Mouse (Mus musculus) brain, embryonic 14.5 days (tissue): ENCODE measurements around the gene Bbs1. TPM values are rescaled to one million over a fixed set of nuclear protein-coding genes. Genes with fewer than 3 reads are reported as not detected.

Experiments used
- DNase-seq: peaks from one replicate; pipeline ENCODE4 v3.0.0-alpha.2; 2011; ENCODE audit warnings: low read depth
- CTCF ChIP-seq: fragments of 200-500 bp; IDR thresholded peaks from 2 replicates; pipeline ENCODE4 v1.5.1; 2012; ENCODE audit warnings: inconsistent platforms, mild to moderate bottlenecking, moderate library complexity, borderline replicate concordance; ENCODE audit not compliant: insufficient read depth, insufficient read length; ENCODE audit errors: extremely low read depth
- POLR2A ChIP-seq: fragments of 200-500 bp; IDR thresholded peaks from 2 replicates; pipeline ENCODE4 v1.6.1; 2012; ENCODE audit warnings: mild to moderate bottlenecking, inconsistent platforms, borderline replicate concordance; ENCODE audit not compliant: poor library complexity, insufficient read depth, insufficient read length, severe bottlenecking; ENCODE audit errors: extremely low read depth
- polyA plus RNA-seq: library from polyadenylated mRNA; depleted of rRNA; stranded (reverse); fragments of >200 nt; gene quantifications from 2 replicates; pipeline ENCODE4 v1.2.3, GENCODE M21; 2012

Bbs1 gene
- polyA plus RNA-seq, 1 experiment: 27.6 TPM

DNA sequence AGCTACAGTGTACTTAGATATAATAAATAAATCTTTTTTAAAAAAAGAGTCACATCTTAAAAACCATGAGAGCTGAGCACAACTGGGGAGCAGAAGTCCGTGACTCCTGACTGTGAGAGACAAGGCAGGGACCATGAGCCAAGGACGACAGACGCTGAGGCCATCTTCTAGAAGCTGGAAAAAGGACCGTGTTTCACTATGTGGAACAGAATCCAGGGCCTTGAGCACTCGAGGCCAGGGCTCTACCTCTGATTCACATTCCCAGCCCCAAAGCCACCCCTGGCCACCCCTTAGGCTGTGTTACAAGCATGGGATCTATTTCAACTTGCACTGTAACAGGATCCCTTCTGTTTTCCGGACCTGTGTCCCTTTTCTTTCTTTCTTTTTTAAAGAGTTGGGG is 13.2 kb upstream of the Bbs1 start:
- DNase-seq: no peak
- no peak for TF ChIP-seq POLR2A
- TF ChIP-seq CTCF: no peak

DNA sequence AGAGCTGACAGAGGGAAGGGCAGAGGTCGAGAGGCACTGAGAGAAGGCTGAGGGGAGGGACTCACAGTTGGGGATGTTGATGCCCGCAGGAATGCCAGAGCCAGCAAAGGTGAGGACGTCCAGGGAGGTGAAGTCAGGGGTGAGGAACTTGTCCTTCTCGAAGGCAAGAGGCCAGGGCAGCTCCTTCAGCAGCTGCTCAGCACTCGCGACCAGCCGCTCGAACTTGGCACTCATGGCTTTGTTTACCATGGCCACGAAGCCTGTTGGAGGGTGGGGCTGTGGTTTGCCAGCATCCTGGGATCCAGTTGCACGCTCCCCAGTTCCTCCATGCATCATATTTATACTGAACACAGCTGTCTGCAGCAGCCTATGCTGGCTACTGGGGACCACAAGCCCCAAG is 10.4 kb upstream of the Bbs1 start:
- TF ChIP-seq POLR2A (no peak), CTCF (no peak)
- no peak for DNase-seq

DNA sequence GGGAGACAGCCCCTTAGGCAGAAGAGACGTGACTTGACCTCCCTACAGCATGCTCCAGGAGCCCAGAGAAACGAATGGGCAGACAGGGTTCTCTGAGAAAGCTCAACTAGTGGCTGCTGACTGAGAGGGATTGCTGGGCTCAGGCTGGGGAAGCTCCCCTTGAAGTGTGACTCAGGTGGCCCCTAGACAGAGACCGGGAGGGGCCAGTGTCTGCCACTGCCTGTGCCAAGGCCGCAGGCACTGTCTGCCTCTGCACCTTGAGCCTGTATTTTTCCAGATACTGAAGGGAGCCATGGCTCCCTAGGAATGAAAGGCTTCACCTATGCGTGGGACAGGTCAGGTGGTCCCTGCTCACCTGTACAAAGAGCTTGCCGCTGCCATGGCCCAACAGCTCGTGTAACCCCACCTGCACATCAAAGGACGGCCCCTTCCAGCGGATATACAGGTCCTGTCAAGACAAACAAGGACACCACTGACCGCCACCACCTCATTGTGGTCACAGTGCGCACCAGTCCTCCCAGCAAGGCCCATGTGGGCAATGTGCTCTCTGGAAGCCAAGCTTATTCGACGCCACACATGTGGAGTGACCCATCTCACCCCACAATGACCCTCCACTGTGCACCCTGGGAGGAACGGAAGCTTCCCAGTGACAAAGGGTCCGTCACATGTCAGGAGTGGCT is 9.6 kb upstream of the Bbs1 start:
- TF ChIP-seq CTCF (no peak), POLR2A (no peak)
- DNase-seq: no peak

GRCm38 (mm10) chr19:4909376-4909775 is 2.9 kb upstream of the Bbs1 start:
- DNase-seq: no peak
- TF ChIP-seq POLR2A (no peak), CTCF (no peak)

- no peak for TF ChIP-seq POLR2A
- peak; percentile 59; the same call in 1 of the 2 replicates for TF ChIP-seq CTCF
- DNase-seq: peak; percentile 37
These were observed 1.7 kb upstream of the Bbs1 start for GRCm38 (mm10) chr19:4908107-4908506.

- TF ChIP-seq POLR2A (no peak), CTCF (no peak)
These were observed 6.5 kb downstream of the Bbs1 start for GRCm38 (mm10) chr19:4899888-4900287.

GRCm38 (mm10) chr19:4898972-4899371 is 7.5 kb downstream of the Bbs1 start:
- TF ChIP-seq POLR2A (no peak), CTCF (no peak)
- no peak for DNase-seq

More at GRCm38 (mm10) chr19:4899888-4900287, 6.5 kb downstream of the Bbs1 start:
- no peak for DNase-seq

DNA sequence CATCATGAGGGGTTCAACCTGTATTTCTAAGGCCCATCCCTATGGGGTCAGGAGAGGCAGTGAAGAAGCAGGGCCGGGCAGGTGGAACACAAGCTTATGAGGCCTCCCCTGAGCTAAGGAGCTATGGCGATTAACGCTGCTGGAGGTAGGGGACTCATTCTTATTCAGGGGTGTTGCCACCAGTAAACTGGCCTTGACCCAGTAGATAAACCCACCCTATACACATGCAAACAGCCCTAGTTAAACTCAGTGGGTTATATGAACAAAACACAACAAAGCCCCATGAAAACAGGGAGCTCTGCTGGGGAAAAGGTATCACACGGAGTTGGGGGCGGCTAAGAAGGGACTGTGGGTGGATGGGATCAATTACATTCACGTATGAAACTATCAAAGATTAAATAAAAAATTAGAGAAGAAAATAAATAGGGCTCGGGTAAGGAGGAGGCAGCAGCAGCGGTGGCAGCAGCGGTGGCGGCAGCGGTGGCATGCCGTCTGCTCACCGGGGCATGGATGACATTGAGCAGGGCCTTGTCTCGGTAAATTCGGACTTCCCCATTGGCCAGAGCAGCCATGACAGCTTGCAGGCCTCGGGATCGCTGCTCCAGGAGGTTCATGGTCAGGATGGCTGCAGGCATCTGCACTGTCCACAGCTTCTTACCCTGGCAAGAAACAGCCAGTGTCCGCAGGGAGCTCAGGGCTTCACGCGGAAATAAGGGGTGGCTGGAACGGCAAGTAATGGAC is 9.5 kb downstream of the Bbs1 start:
- TF ChIP-seq POLR2A (no peak), CTCF (no peak)
- DNase-seq: no peak

DNA sequence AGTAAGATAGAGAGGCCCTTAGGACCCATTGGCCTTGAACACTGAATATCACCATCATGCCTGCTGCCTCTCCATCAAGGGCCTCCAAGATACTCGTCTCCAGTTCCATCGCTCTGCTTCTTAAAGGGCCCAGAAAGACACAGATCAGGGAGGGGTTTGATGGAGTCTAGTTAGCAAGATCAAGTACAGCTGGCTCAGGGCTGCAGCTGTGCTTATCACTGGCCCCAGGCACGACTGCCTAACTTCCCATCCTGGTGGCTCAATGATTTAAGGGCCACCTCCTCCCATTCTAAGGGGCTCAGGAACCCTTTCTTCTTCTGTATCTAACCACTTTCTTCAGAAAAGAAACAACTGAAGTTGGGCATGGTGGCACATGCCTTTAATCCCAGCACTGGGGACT is 14.6 kb downstream of the Bbs1 start:
- TF ChIP-seq POLR2A (no peak), CTCF (no peak)
- no peak for DNase-seq

- DNase-seq: no peak
- TF ChIP-seq POLR2A (no peak), CTCF (no peak)
These were observed 16.6 kb downstream of the Bbs1 start for GRCm38 (mm10) chr19:4889791-4890190.

DNA sequence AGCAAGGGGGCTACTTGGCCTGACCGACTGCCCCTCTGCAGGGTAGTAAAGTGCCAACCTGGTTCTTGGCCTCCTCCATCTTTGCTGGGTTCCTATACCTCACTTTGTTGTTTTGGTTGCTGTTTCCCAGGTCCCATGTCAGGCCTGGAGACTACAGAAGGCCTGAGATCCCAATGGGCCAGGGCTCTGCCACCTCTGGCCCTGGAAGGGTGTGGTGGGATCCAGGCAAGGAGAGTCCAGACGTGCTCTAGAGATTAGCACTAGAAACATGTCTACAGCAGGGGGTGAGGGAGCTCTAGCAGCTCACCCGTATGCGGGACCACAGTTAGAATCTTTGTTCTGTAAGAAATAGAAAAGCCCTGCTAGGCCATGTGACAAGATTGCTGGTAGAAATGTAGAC is 22.5 kb downstream of the Bbs1 start:
- TF ChIP-seq POLR2A (no peak), CTCF (no peak)
- no peak for DNase-seq

- TF ChIP-seq CTCF: no peak
- TF ChIP-seq POLR2A: no peak
- DNase-seq: no peak
These were observed 27.1 kb downstream of the Bbs1 start for GRCm38 (mm10) chr19:4879324-4879703.
